Mouse (Mus musculus) adrenal gland, adult 8-10 months (tissue): ENCODE measurements around the gene 4930572O03Rik. TPM values are rescaled to one million over a fixed set of nuclear protein-coding genes. Genes with fewer than 3 reads are reported as not detected.
"Not testable (repeated sequence)": the region's sequence is repeated elsewhere in the genome, so short reads cannot be mapped to it uniquely, and the experiment has no call there.

Experiments
- DNase-seq: peaks from one replicate; pipeline ENCODE4 v3.0.0; 2022
- total RNA-seq, 4 experiments: library from RNA; stranded (reverse); gene quantifications; 2 replicates each; pipeline ENCODE4 v1.2.4; 2022

The 4930572O03Rik gene
- not detected for total RNA-seq

- DNase-seq: not testable (repeated sequence)
Measured at GRCm38 (mm10) chr5:15656959-15657358, at the start of gene 4930572O03Rik. Gene 4930572O03Rik (minus strand): TSS chr5:15657059.

GRCm38 (mm10) chr5:15702891-15703290 is 46.0 kb upstream of the 4930572O03Rik start:
- not testable (repeated sequence) for DNase-seq

GRCm38 (mm10) chr5:15697719-15698118 is 40.9 kb upstream of the 4930572O03Rik start:
- DNase-seq: not testable (repeated sequence)

GRCm38 (mm10) chr5:15691849-15692248 is 35.0 kb upstream of the 4930572O03Rik start:
- DNase-seq: not testable (repeated sequence)

- not testable (repeated sequence) for DNase-seq
Measured at GRCm38 (mm10) chr5:15690822-15691221, 34.0 kb upstream of the 4930572O03Rik start.

GRCm38 (mm10) chr5:15689659-15690213 is 32.9 kb upstream of the 4930572O03Rik start:
- not testable (repeated sequence) for DNase-seq

- not testable (repeated sequence) for DNase-seq
Measured at GRCm38 (mm10) chr5:15688874-15689658, 32.2 kb upstream of the 4930572O03Rik start.

GRCm38 (mm10) chr5:15681301-15682035 is 24.6 kb upstream of the 4930572O03Rik start:
- DNase-seq: not testable (repeated sequence)

GRCm38 (mm10) chr5:15679980-15680949 is 23.4 kb upstream of the 4930572O03Rik start:
- not testable (repeated sequence) for DNase-seq

GRCm38 (mm10) chr5:15678907-15679306 is 22.0 kb upstream of the 4930572O03Rik start:
- DNase-seq: not testable (repeated sequence)

GRCm38 (mm10) chr5:15677750-15678149 is 20.9 kb upstream of the 4930572O03Rik start:
- DNase-seq: not testable (repeated sequence)

- DNase-seq: not testable (repeated sequence)
Measured at GRCm38 (mm10) chr5:15674429-15675244, 17.8 kb upstream of the 4930572O03Rik start.

GRCm38 (mm10) chr5:15673989-15674388 is 17.1 kb upstream of the 4930572O03Rik start:
- DNase-seq: not testable (repeated sequence)

GRCm38 (mm10) chr5:15670789-15671188 is 13.9 kb upstream of the 4930572O03Rik start:
- not testable (repeated sequence) for DNase-seq

GRCm38 (mm10) chr5:15663847-15664246 is 7.0 kb upstream of the 4930572O03Rik start:
- not testable (repeated sequence) for DNase-seq

GRCm38 (mm10) chr5:15652334-15652733 is 4.5 kb downstream of the 4930572O03Rik start:
- not testable (repeated sequence) for DNase-seq

GRCm38 (mm10) chr5:15645707-15646106 is 11.2 kb downstream of the 4930572O03Rik start:
- not testable (repeated sequence) for DNase-seq

GRCm38 (mm10) chr5:15637637-15638036 is 19.2 kb downstream of the 4930572O03Rik start:
- DNase-seq: not testable (repeated sequence)

- not testable (repeated sequence) for DNase-seq
Measured at GRCm38 (mm10) chr5:15630068-15630467, 26.8 kb downstream of the 4930572O03Rik start.

GRCm38 (mm10) chr5:15628136-15628535 is 28.7 kb downstream of the 4930572O03Rik start:
- DNase-seq: not testable (repeated sequence)

GRCm38 (mm10) chr5:15618764-15619163 is 38.1 kb downstream of the 4930572O03Rik start, which contains the start of gene Speer4d:
Gene Speer4d (plus strand): TSS chr5:15619064.
- DNase-seq: not testable (repeated sequence)
